Mouse (Mus musculus) bone marrow macrophage, adult 2 months (primary cell): ENCODE measurements around the gene Gm28043. TPM values are rescaled to one million over a fixed set of nuclear protein-coding genes. Genes with fewer than 3 reads are reported as not detected.

ENCODE experiments used
- H3K27ac ChIP-seq: 2 replicates; pipeline ENCODE4 v1.5.1; 2012; ENCODE audit warnings: low read depth, low read length; ENCODE audit not compliant: insufficient read depth
- H3K4me1 ChIP-seq: 2 replicates; pipeline ENCODE4 v1.6.1; 2012; ENCODE audit warnings: low read length; ENCODE audit not compliant: control insufficient read depth, insufficient read depth
- H3K4me3 ChIP-seq: 2 replicates; pipeline ENCODE4 v1.5.1; 2012; ENCODE audit warnings: mild to moderate bottlenecking, low read length, moderate library complexity; ENCODE audit not compliant: insufficient read depth
- CTCF ChIP-seq: IDR thresholded peaks from 2 replicates; pipeline ENCODE4 v1.5.1; 2012; ENCODE audit warnings: low read depth, mild to moderate bottlenecking, low read length, moderate library complexity
- POLR2A ChIP-seq: IDR thresholded peaks from 2 replicates; pipeline ENCODE4 v1.6.1; 2012; ENCODE audit warnings: mild to moderate bottlenecking, low read depth, low read length, borderline replicate concordance
- polyA plus RNA-seq: library from polyadenylated mRNA; stranded (reverse); fragments of >200 nt; gene quantifications from 2 replicates; pipeline ENCODE4 v1.2.4, GENCODE M21; 2012; ENCODE audit not compliant: missing spikeins, insufficient read depth, insufficient read length

Gene Gm28043
- polyA plus RNA-seq, 1 experiment, result 2.8 TPM

GRCm38 (mm10) chr17:29623488-29623887 lies 8.8 kb downstream of the Gm28043 start:
- Histone ChIP-seq H3K4me3 (no peak overlapping the region), H3K27ac (no peak overlapping the region), H3K4me1 (no peaks in the 10 kb centered on the region)
- TF ChIP-seq POLR2A (no peak), CTCF (no peak)

- Histone ChIP-seq H3K4me3 (no peak overlapping the region), H3K27ac (no peak overlapping the region), H3K4me1 (no peaks in the 10 kb centered on the region)
- TF ChIP-seq POLR2A (no peak), CTCF (no peak)
These were observed 12.6 kb downstream of the Gm28043 start for GRCm38 (mm10) chr17:29627285-29627684.

GRCm38 (mm10) chr17:29628946-29629345 lies 14.3 kb downstream of the Gm28043 start:
- Histone ChIP-seq H3K27ac (no peak overlapping the region), H3K4me3 (no peak overlapping the region), H3K4me1 (no peaks in the 10 kb centered on the region)
- TF ChIP-seq POLR2A, result no peak
- no peak for TF ChIP-seq CTCF

- Histone ChIP-seq H3K27ac (no peak overlapping the region), H3K4me3 (no peak overlapping the region), H3K4me1 (no peaks in the 10 kb centered on the region)
- TF ChIP-seq CTCF (no peak), POLR2A (no peak)
These were observed 14.9 kb downstream of the Gm28043 start for GRCm38 (mm10) chr17:29629620-29630019.

- TF ChIP-seq POLR2A, result no peak
- TF ChIP-seq CTCF, result no peak
- no peak overlapping the region for H3K27ac ChIP-seq
- H3K4me3 ChIP-seq, result no peak overlapping the region
These were observed 17.6 kb downstream of the Gm28043 start for GRCm38 (mm10) chr17:29632312-29632711.

GRCm38 (mm10) chr17:29635492-29635891 lies 20.8 kb downstream of the Gm28043 start:
- Histone ChIP-seq H3K4me1 (no peaks in the 10 kb centered on the region), H3K4me3 (no peak overlapping the region), H3K27ac (no peak overlapping the region)
- TF ChIP-seq POLR2A (no peak), CTCF (no peak)

More at GRCm38 (mm10) chr17:29632312-29632711, 17.6 kb downstream of the Gm28043 start:
- no peaks in the 10 kb centered on the region for H3K4me1 ChIP-seq

GRCm38 (mm10) chr17:29636118-29636517 lies 21.4 kb downstream of the Gm28043 start:
- Histone ChIP-seq H3K4me1 (no peaks in the 10 kb centered on the region), H3K4me3 (no peak overlapping the region), H3K27ac (no peak overlapping the region)
- TF ChIP-seq CTCF (no peak), POLR2A (no peak)

GRCm38 (mm10) chr17:29637377-29637776 lies 22.7 kb downstream of the Gm28043 start:
- Histone ChIP-seq H3K27ac (no peak overlapping the region), H3K4me3 (no peak overlapping the region), H3K4me1 (no peaks in the 10 kb centered on the region)
- no peak for TF ChIP-seq CTCF
- TF ChIP-seq POLR2A, result no peak

GRCm38 (mm10) chr17:29637895-29638294 lies 23.2 kb downstream of the Gm28043 start:
- Histone ChIP-seq H3K4me3 (no peak overlapping the region), H3K27ac (no peak overlapping the region), H3K4me1 (no peaks in the 10 kb centered on the region)
- TF ChIP-seq CTCF (no peak), POLR2A (no peak)

GRCm38 (mm10) chr17:29640971-29641370 lies 26.3 kb downstream of the Gm28043 start:
- no peak overlapping the region for H3K4me3 ChIP-seq
- H3K27ac ChIP-seq, result no peak overlapping the region
- no peaks in the 10 kb centered on the region for H3K4me1 ChIP-seq
- TF ChIP-seq CTCF, result no peak
- no peak for TF ChIP-seq POLR2A

- Histone ChIP-seq H3K27ac (no peak overlapping the region), H3K4me1 (no peaks in the 10 kb centered on the region), H3K4me3 (no peak overlapping the region)
- TF ChIP-seq CTCF, result no peak
These were observed 27.5 kb downstream of the Gm28043 start for GRCm38 (mm10) chr17:29642219-29642618.

GRCm38 (mm10) chr17:29658249-29658648 lies 43.6 kb downstream of the Gm28043 start:
- TF ChIP-seq CTCF (no peak), POLR2A (no peak)
- no peak overlapping the region for H3K4me3 ChIP-seq
- H3K27ac ChIP-seq, result no peak overlapping the region

More at GRCm38 (mm10) chr17:29658249-29658648, 43.6 kb downstream of the Gm28043 start:
- H3K4me1 ChIP-seq, result peaks cover 2% of the 10 kb centered on the region; the same call in 1 of the 2 replicates
